Comparison of ENCODE assay signal across 10 mouse cellular contexts in genomic region chr3:42531397-42531796, GRCm38 (mm10).
DNase-seq lines count a peak whose midpoint lies in the region; ATAC-seq and TF ChIP-seq lines count a peak whose summit lies in the region.
"Had no signal": no experiment of that assay in that cellular context is flagged by ENCODE, and none has a peak within 500 bp of the region (broad histone marks: within the 10 kb centered on the region; RNA-seq: fewer than 3 reads in every experiment).

No protein-coding gene starts in this region.

- H3K4me2 ChIP-seq in hindbrain, postnatal 0 days (ENCODE audit: low read depth, low read length): peak overlapping the region; percentile 38
- H3K4me2 ChIP-seq in hindbrain, embryonic 11.5 days (replicated peaks; ENCODE audit: low read depth, low read length): no peak overlapping the region
- no peak overlapping the region for H3K4me2 ChIP-seq in midbrain, embryonic 14.5 days (ENCODE audit: low read length)
- no peak overlapping the region for H3K4me2 ChIP-seq in midbrain, embryonic 13.5 days (replicated peaks)
- H3K4me2 ChIP-seq: lung, embryonic 15.5 days had no signal

- 27% methylated on average over 4 of the region's 4 CpGs for WGBS in hindbrain, postnatal 0 days
- 92% methylated on average over 4 of the region's 4 CpGs for WGBS in hindbrain, embryonic 11.5 days
- WGBS in midbrain, embryonic 14.5 days: 69% methylated on average over 4 of the region's 4 CpGs
- 81% methylated on average over 4 of the region's 4 CpGs for WGBS in midbrain, embryonic 13.5 days

- no peak overlapping the region for H3K27ac ChIP-seq in hindbrain, postnatal 0 days
- H3K27ac ChIP-seq in hindbrain, embryonic 11.5 days (ENCODE audit: low read depth, low read length): no peak overlapping the region
- no peak overlapping the region for H3K27ac ChIP-seq in midbrain, embryonic 14.5 days (replicated peaks; ENCODE audit: low read depth, low read length)
- H3K27ac ChIP-seq in midbrain, embryonic 13.5 days: no peak overlapping the region
- H3K27ac ChIP-seq: lung, embryonic 15.5 days had no signal

- no peaks in the 10 kb centered on the region for H3K4me1 ChIP-seq in hindbrain, postnatal 0 days (ENCODE audit: insufficient read depth, low read length)
- no peaks in the 10 kb centered on the region for H3K4me1 ChIP-seq in hindbrain, embryonic 11.5 days (replicated peaks; ENCODE audit: control insufficient read depth, insufficient read depth, low read length)
- H3K4me1 ChIP-seq in midbrain, embryonic 14.5 days (ENCODE audit: control insufficient read depth, insufficient read depth, low read length): no peaks in the 10 kb centered on the region
- H3K4me1 ChIP-seq in midbrain, embryonic 13.5 days (replicated peaks): no peaks in the 10 kb centered on the region
- H3K4me1 ChIP-seq: lung, embryonic 15.5 days had no signal

- H3K36me3 ChIP-seq in hindbrain, postnatal 0 days (ENCODE audit: insufficient read depth, low read length): no peaks in the 10 kb centered on the region
- no peaks in the 10 kb centered on the region for H3K36me3 ChIP-seq in hindbrain, embryonic 11.5 days (ENCODE audit: control insufficient read depth, insufficient read depth, low read length)
- H3K36me3 ChIP-seq in midbrain, embryonic 14.5 days (ENCODE audit: control insufficient read depth, insufficient read depth, low read length): no peaks in the 10 kb centered on the region
- no peaks in the 10 kb centered on the region for H3K36me3 ChIP-seq in midbrain, embryonic 13.5 days
- H3K36me3 ChIP-seq: lung, embryonic 15.5 days had no signal

- no peaks in the 10 kb centered on the region for H3K27me3 ChIP-seq in hindbrain, postnatal 0 days (ENCODE audit: insufficient read depth, low read length)
- no peaks in the 10 kb centered on the region for H3K27me3 ChIP-seq in hindbrain, embryonic 11.5 days (ENCODE audit: control insufficient read depth, insufficient read depth, low read length)
- no peaks in the 10 kb centered on the region for H3K27me3 ChIP-seq in midbrain, embryonic 14.5 days (ENCODE audit: control insufficient read depth, insufficient read depth, low read length)
- H3K27me3 ChIP-seq in midbrain, embryonic 13.5 days: no peaks in the 10 kb centered on the region
- H3K27me3 ChIP-seq: lung, embryonic 15.5 days had no signal

- H3K9me3 ChIP-seq in hindbrain, postnatal 0 days (ENCODE audit: low read length): no peaks in the 10 kb centered on the region
- H3K9me3 ChIP-seq in hindbrain, embryonic 11.5 days (ENCODE audit: control insufficient read depth, low read length): no peaks in the 10 kb centered on the region
- H3K9me3 ChIP-seq in midbrain, embryonic 14.5 days (ENCODE audit: control insufficient read depth, low read length): 0 out of 2 replicates have a peak, but pooled peaks cover 2% of the 10 kb centered on the region
- no peaks in the 10 kb centered on the region for H3K9me3 ChIP-seq in midbrain, embryonic 13.5 days
- H3K9me3 ChIP-seq: lung, embryonic 15.5 days had no signal

- H3K9ac ChIP-seq in hindbrain, postnatal 0 days (replicated peaks; ENCODE audit: low read length): no peak overlapping the region
- H3K9ac ChIP-seq in hindbrain, embryonic 11.5 days (ENCODE audit: low read depth, low read length): no peak overlapping the region
- H3K9ac ChIP-seq in midbrain, embryonic 14.5 days (replicated peaks; ENCODE audit: low read length): no peak overlapping the region
- no peak overlapping the region for H3K9ac ChIP-seq in midbrain, embryonic 13.5 days (replicated peaks)
- H3K9ac ChIP-seq: lung, embryonic 15.5 days had no signal

- TF ChIP-seq CTCF in hindbrain, postnatal 0 days (IDR thresholded peaks at IDR 0.05; ENCODE audit: low read depth): no peak

- peak overlapping the region; percentile 6; the same call in 1 of the 2 replicates for H3K4me3 ChIP-seq in hindbrain, postnatal 0 days (ENCODE audit: low read length)
- no peak overlapping the region for H3K4me3 ChIP-seq in hindbrain, embryonic 11.5 days (ENCODE audit: low read depth, low read length)
- H3K4me3 ChIP-seq in midbrain, embryonic 14.5 days (replicated peaks; ENCODE audit: low read depth, low read length): no peak overlapping the region
- no peak overlapping the region for H3K4me3 ChIP-seq in midbrain, embryonic 13.5 days (replicated peaks)
- H3K4me3 ChIP-seq: lung, embryonic 15.5 days had no signal

- no peak for ATAC-seq in cerebellum, adult (ENCODE audit: insufficient number of reproducible peaks, low FRiP score, low TSS enrichment)
- no peak for ATAC-seq in hindbrain, postnatal 0 days
- ATAC-seq in hindbrain, embryonic 11.5 days (ENCODE audit: low FRiP score): no peak
- no peak for ATAC-seq in midbrain, embryonic 14.5 days (ENCODE audit: low FRiP score, low TSS enrichment)
- ATAC-seq in midbrain, embryonic 13.5 days: no peak
- no peak for ATAC-seq in megakaryocyte progenitor cell, adult 5-6 weeks (replicated peaks; ENCODE audit: poor library complexity)
- ATAC-seq: midbrain, embryonic 16.5 days had no signal

- DNase-seq in cerebellum, postnatal 14 days: peak; percentile 70 to 72
- peak; percentile 58 for DNase-seq in hindbrain, postnatal 0 days (ENCODE audit: low spot score)
- no peak for DNase-seq in hindbrain, embryonic 11.5 days (ENCODE audit: low spot score)
- peak; percentile 53 for DNase-seq in midbrain, embryonic 14.5 days
- DNase-seq in right cerebral cortex, postnatal 14 days: peak; percentile 6
